Mouse (Mus musculus) heart, embryonic 13.5 days (tissue): ENCODE results near the gene Map7. TPM values are rescaled to one million over a fixed set of nuclear protein-coding genes. Genes with fewer than 3 reads are reported as not detected.

Experiments
- ATAC-seq: fragments of 200-750 bp; cut with Nextera tagmentation; 2 replicates; pipeline ENCODE4 v1.8.0; 2017; ENCODE audit warnings: moderate TSS enrichment; ENCODE audit not compliant: insufficient number of reproducible peaks, low FRiP score, low TSS enrichment; ENCODE audit errors: extremely low read depth
- H3K27ac ChIP-seq: fragments of 300-500 bp; sonication (generic); replicated peaks from 2 replicates; pipeline ENCODE4 v1.5.1; 2015; ENCODE audit warnings: moderate library complexity, mild to moderate bottlenecking, inconsistent platforms
- H3K27me3 ChIP-seq: fragments of 300-500 bp; sonication (generic); replicated peaks from 2 replicates; pipeline ENCODE4 v1.6.1; 2015; ENCODE audit warnings: mild to moderate bottlenecking, inconsistent platforms
- H3K36me3 ChIP-seq: fragments of 300-500 bp; sonication (generic); 2 replicates; pipeline ENCODE4 v1.6.1; 2015; ENCODE audit warnings: mild to moderate bottlenecking, inconsistent platforms
- H3K4me1 ChIP-seq: fragments of 300-500 bp; sonication (generic); 2 replicates; pipeline ENCODE4 v1.6.1; 2015; ENCODE audit warnings: inconsistent platforms
- H3K4me2 ChIP-seq: fragments of 300-500 bp; sonication (generic); 2 replicates; pipeline ENCODE4 v1.6.1; 2015; ENCODE audit warnings: inconsistent platforms, mild to moderate bottlenecking, moderate library complexity
- H3K4me3 ChIP-seq: fragments of 300-500 bp; sonication (generic); 2 replicates; pipeline ENCODE4 v1.5.1; 2015; ENCODE audit warnings: moderate library complexity, mild to moderate bottlenecking, inconsistent platforms
- H3K9ac ChIP-seq: fragments of 300-500 bp; sonication (generic); 2 replicates; pipeline ENCODE4 v1.6.1; 2015; ENCODE audit warnings: inconsistent platforms, mild to moderate bottlenecking, moderate library complexity
- H3K9me3 ChIP-seq: fragments of 300-500 bp; sonication (generic); 2 replicates; pipeline ENCODE4 v1.6.1; 2016; ENCODE audit warnings: inconsistent platforms
- WGBS: fragments of 180-500 bp; shearing (Covaris S2); methylation state at CpG from one replicate; pipeline ENCODE4 v1.1.7; 2015; ENCODE audit warnings: mixed read lengths; 5-methylcytosine and 5-hydroxymethylcytosine counted together
- polyA plus RNA-seq: library from polyadenylated mRNA; unstranded; fragments of >200 nt; fragmentation: Nextera tagmentation; extraction: Ambion mirVana; gene quantifications from 2 replicates; pipeline ENCODE4 v1.2.1, GENCODE M21; 2015

The Map7 gene
- polyA plus RNA-seq, 1 experiment from 2014 or later: 5.9 TPM

DNA sequence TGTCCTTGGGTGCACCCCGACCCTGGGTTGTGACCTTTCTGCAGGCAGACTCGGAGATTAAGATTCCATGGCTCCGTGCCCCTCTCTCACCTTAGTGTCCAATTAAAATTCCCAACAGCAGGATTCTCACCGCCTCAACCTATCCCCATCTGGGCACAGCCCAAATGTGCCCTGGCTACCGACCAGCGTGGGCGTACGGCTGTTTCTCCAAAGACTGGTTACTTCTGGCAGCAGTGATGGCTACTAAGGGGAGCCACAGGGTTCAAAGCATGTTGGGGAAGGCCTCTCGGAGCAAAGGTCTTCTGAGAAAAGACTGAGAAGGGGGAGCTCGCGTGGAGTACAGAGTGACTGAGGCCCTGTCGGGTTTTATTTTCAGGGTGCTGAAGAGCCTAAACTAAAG lies 23.7 kb upstream of the Map7 start:
- ATAC-seq: no peak
- H3K4me3 ChIP-seq: no peak overlapping the region
- H3K27me3 ChIP-seq: no peaks in the 10 kb centered on the region
- H3K36me3 ChIP-seq: peaks cover 42% of the 10 kb centered on the region
- no peak overlapping the region for H3K9ac ChIP-seq
- H3K4me2 ChIP-seq: no peak overlapping the region
- no peaks in the 10 kb centered on the region for H3K9me3 ChIP-seq
- H3K27ac ChIP-seq: no peak overlapping the region
- H3K4me1 ChIP-seq: 0 out of 2 replicates have a peak, but pooled peaks cover 2% of the 10 kb centered on the region
- WGBS: 83% methylated on average over 12 of the region's 12 CpGs

DNA sequence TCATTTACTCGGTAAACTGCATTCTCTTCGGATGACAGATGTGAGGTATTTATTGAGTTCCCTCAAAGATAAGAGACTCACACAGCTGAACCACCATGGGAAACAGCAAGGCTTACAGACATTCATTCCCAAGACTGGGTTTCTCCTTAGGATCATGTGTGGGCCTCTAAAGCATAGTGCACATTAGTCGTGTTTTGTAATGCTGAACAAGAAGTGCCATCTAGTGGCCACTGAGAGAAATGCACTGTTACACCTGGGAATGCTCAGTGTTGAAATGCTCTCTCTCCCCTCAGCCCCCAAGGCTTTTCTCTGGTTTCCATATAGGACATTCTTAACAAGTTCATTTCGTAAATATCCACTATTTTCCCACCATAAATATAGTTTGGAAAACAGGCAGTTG lies 23.0 kb upstream of the Map7 start:
- Histone ChIP-seq H3K27me3 (no peaks in the 10 kb centered on the region), H3K4me2 (no peak overlapping the region), H3K36me3 (peaks cover 40% of the 10 kb centered on the region), H3K9me3 (no peaks in the 10 kb centered on the region), H3K4me3 (no peak overlapping the region), H3K9ac (no peak overlapping the region), H3K4me1 (0 out of 2 replicates have a peak, but pooled peaks cover 2% of the 10 kb centered on the region), H3K27ac (no peak overlapping the region)
- 42% methylated on average over 4 of the region's 4 CpGs for WGBS
- no peak for ATAC-seq

DNA sequence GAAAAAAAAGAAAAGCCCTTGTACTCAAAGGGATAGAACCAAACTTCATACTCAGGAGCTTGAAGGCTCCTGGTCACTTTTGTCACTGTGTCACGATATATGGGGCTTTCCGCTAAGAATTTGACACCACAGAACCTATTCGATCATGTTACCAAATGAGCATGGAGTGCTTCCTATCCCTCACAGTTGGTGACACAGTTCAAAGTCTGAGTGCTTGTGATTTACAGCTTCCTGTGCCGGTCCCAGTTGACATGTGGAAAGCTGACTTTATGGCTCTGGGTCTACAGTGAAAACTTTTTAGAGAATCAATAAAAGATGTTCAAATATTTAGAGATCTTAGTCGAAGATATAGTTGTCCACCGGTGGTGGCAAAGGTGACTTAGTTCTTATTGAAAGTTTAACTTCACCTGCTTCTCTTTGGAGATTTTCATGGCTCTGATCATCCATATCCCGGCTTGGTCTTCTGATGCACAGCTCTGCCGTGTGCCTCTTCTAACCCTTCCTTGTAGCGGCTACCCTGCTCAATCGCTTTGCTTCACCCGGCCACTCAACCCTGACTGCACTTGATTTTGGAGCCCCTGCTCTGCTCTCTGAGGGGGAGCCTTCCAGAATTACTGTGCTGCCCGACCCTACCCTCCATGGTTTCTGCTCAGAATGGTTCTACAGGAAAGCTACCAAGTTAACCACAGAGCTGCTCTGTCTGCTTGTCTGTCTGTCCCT lies 15.2 kb upstream of the Map7 start:
- H3K9me3 ChIP-seq: no peaks in the 10 kb centered on the region
- peaks cover 36% of the 10 kb centered on the region for H3K36me3 ChIP-seq
- no peak overlapping the region for H3K4me3 ChIP-seq
- H3K9ac ChIP-seq: no peak overlapping the region
- H3K4me1 ChIP-seq: peaks cover 19% of the 10 kb centered on the region
- H3K4me2 ChIP-seq: no peak overlapping the region
- 84% methylated on average over 12 of the region's 12 CpGs for WGBS
- H3K27ac ChIP-seq: no peak overlapping the region
- no peak for ATAC-seq
- H3K27me3 ChIP-seq: 0 out of 2 replicates have a peak, but pooled peaks cover 2% of the 10 kb centered on the region

DNA sequence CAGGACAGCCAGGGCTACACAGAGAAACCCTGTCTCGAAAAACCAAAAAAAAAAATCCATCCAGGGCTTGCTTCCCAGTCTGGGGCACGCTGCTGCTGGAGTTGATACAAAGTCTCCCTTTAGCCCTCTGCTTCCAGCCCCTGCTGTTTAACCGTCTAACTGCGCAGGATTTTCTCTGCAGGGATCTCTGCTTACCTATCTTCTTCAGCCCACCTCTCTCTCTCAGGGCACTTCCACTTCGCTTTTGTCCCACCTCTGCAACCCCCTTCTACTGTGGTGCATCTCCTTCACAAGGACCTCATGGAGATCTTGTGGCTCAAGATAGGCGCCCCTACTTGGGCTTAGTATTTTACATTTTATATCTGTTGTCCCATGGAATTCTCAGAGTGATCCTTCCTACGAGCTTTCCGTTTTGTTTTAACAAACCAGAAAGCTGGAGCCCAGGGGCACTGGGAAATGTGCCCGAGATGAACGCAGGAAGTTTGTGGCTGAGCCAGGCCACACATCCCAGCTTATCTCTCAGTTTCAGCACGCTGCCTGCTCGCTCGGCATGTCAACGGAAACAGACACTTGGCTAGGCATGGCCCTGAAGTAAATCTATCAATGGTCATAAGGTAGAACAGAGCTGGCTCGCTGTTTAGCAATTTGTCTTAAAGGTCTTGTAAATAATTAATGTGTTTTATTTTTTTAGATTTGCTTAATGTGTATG lies 12.8 kb upstream of the Map7 start:
- no peak for ATAC-seq
- 29% methylated on average over 15 of the region's 15 CpGs for WGBS
- Histone ChIP-seq H3K4me1 (peaks cover 19% of the 10 kb centered on the region), H3K4me3 (no peak overlapping the region), H3K4me2 (peak overlapping the region; percentile 49), H3K27ac (peak overlapping the region; percentile 84), H3K36me3 (peaks cover 44% of the 10 kb centered on the region), H3K27me3 (0 out of 2 replicates have a peak, but pooled peaks cover 2% of the 10 kb centered on the region), H3K9ac (peak overlapping the region; percentile 30), H3K9me3 (no peaks in the 10 kb centered on the region)

DNA sequence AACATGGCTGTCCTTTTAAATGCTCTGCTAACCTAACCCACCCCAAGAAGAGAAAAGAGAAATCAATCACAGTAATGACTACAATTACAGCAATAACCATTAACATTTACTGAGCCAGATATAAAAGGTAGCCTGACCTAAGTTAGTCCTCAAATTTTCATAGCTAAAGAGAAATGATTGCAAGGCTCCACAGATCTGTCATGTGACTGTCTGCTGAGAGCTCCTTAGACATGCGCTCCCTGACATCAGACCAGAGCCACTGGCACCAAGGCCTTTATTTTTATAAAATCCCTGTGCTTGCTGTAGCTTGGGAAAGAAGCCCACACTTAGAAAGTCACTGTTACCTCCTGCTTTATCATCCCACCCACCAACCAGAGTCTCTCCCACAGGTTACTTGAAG lies 11.8 kb upstream of the Map7 start:
- Histone ChIP-seq H3K4me2 (no peak overlapping the region), H3K4me1 (peaks cover 23% of the 10 kb centered on the region), H3K9ac (no peak overlapping the region), H3K36me3 (peaks cover 50% of the 10 kb centered on the region), H3K27ac (0 out of 2 replicates have a peak overlapping the region, but pooled peaks have one; percentile 84), H3K9me3 (no peaks in the 10 kb centered on the region), H3K27me3 (0 out of 2 replicates have a peak, but pooled peaks cover 2% of the 10 kb centered on the region), H3K4me3 (no peak overlapping the region)
- 92% methylated on average over 1 of the region's 1 CpGs for WGBS
- no peak for ATAC-seq

DNA sequence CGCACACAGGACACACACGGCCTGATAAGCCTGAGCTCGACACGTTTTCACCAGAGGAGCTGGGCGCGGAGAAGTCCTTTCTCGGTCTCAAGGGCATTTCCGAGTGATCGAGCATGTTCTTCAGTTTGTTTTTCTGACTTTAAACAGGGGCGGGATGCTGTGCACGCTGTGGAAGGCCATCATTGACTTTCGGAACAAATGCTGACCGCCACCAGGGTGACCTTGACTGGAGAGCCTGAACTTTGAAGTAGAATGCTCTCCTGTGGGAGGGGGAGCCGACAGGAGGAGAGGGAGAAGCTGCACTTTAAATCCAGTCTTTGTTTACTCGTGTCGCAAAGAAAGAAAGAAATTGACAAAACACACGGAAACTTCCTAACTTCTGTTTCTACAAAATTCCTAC lies 6.9 kb upstream of the Map7 start:
- Histone ChIP-seq H3K9ac (no peak overlapping the region), H3K36me3 (peaks cover 28% of the 10 kb centered on the region), H3K4me2 (no peak overlapping the region), H3K9me3 (no peaks in the 10 kb centered on the region), H3K4me1 (0 out of 2 replicates have a peak, but pooled peaks cover 4% of the 10 kb centered on the region), H3K4me3 (no peak overlapping the region), H3K27ac (no peak overlapping the region), H3K27me3 (peaks cover 7% of the 10 kb centered on the region)
- 61% methylated on average over 17 of the region's 17 CpGs for WGBS
- ATAC-seq: no peak

DNA sequence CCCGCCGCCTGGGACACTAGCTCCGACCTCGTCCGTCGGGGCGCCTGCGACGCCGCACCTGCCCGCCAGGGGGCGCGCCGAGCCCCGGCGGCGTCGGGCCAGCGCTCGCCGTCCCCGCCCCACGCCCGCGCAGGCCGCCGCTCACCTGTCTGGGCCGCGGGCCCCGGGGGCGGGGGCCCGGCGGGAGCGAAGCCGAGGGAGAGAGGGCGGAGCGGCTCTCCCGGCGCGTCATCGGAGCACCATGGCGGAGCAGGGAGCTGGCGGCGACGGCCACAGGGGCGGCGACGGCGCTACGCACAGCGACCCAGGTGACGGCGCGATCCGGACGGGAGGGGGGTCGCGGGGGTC lies 476 bp downstream of the Map7 start:
- Histone ChIP-seq H3K4me1 (peaks cover 5% of the 10 kb centered on the region), H3K4me3 (peak overlapping the region; percentile 78)

DNA sequence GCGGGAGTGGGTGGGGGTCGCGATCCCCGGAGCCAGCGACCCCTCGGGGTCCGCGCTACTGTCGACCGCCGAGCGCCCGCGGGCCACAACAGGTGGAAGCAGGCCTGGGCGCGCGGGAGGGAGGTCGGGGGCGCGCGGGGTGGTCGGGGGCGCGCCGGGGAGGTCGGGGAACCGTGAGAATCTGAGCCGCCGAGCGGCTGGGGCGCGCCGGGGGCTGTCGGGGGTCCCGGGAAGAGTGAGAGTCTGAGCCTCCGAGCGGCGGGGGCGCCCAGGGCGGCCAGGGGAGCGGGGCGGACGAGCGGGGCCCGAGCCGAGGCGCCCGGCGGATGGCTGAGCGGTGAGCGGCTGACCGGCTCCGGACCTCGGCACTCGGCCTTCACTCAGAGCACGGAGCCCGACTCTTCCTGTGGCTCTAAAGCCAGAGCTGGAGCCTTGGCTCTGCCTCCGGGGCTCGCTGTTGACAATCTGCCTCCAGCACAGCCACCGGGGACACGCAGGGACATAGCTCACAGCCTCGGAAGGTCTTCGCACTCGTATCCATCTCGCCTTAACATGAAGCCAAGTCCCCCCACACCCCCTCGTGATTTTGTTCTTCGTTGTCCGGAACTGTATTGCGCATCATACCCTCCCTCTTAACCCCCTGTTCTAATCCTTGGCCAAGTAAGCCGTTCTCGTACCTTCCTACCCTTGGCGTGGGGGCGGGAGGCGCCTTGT lies 1.0 kb downstream of the Map7 start:
- H3K27ac ChIP-seq: peak overlapping the region; percentile 37; the same call in 1 of the 2 replicates
- peak; percentile 57 for ATAC-seq
- 1% methylated on average over 55 of the region's 74 CpGs for WGBS

More for the DNA sequence above, 476 bp downstream of the Map7 start:
- H3K36me3 ChIP-seq: no peaks in the 10 kb centered on the region
- peaks cover 44% of the 10 kb centered on the region for H3K27me3 ChIP-seq
- no peaks in the 10 kb centered on the region for H3K9me3 ChIP-seq
- H3K27ac ChIP-seq: no peak overlapping the region
- WGBS: 0% methylated on average over 41 of the region's 58 CpGs
- peak overlapping the region; percentile 94 for H3K4me2 ChIP-seq
- H3K9ac ChIP-seq: peak overlapping the region; percentile 86
- ATAC-seq: peak; percentile 58

DNA sequence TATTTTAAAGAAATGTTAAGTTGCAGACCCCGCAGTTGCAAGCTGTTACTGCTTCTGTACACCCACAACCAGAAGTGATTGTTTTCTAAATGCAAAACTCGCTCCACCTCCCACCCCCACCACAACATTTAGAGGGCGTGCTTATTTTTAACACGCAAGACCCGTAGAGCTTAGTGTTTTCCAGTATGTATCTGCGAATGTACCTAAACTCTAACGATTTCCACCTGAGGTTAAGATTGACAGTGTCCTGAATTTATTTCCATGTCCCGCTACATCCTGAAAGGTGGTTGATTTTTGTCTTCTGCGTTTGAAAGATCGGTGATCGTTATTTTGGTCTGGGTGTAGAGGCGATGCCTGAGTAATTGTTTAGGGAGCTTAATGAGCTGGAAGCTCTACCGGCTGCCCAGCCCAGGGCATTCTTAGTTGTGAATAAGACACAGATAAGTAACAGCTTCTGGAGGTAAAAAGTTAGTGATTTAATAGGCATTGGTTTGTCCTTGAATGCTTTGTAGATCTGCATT lies 1.6 kb downstream of the Map7 start:
- 5% methylated on average over 13 of the region's 13 CpGs for WGBS
- no peaks in the 10 kb centered on the region for H3K36me3 ChIP-seq
- ATAC-seq: no peak
- no peaks in the 10 kb centered on the region for H3K9me3 ChIP-seq
- H3K27me3 ChIP-seq: peaks cover 44% of the 10 kb centered on the region
- H3K4me2 ChIP-seq: peak overlapping the region; percentile 94
- H3K4me1 ChIP-seq: peaks cover 5% of the 10 kb centered on the region
- H3K9ac ChIP-seq: peak overlapping the region; percentile 86
- H3K27ac ChIP-seq: no peak overlapping the region
- peak overlapping the region; percentile 78 for H3K4me3 ChIP-seq

More for the DNA sequence above, 1.0 kb downstream of the Map7 start:
- Histone ChIP-seq H3K4me2 (peak overlapping the region; percentile 94), H3K9ac (peak overlapping the region; percentile 86), H3K4me1 (peaks cover 5% of the 10 kb centered on the region), H3K27me3 (peaks cover 44% of the 10 kb centered on the region), H3K4me3 (peak overlapping the region; percentile 78), H3K9me3 (no peaks in the 10 kb centered on the region), H3K36me3 (no peaks in the 10 kb centered on the region)

DNA sequence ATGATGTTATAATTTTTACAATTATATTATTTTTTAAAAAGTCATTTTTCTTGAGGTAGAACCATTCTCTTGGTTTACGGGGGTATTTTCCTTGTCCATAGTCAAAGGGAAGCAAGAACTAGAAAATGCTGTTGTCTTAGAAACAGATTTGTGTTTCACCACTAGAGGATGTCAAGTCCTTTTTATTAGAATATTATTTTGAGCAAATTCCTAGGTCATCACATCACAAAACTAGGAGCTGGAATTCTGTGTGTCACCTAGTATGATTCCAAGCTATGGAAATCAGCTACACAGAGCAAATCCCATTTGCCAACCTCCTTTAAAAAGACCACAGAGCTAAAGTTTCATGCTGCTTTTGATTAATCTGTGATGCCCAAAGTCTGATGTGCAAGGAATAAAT lies 3.9 kb downstream of the Map7 start:
- no peak for ATAC-seq
- H3K9ac ChIP-seq: no peak overlapping the region
- H3K27ac ChIP-seq: no peak overlapping the region
- WGBS: 76% methylated on average over 1 of the region's 1 CpGs
- H3K27me3 ChIP-seq: peaks cover 32% of the 10 kb centered on the region
- H3K4me1 ChIP-seq: peaks cover 16% of the 10 kb centered on the region
- H3K36me3 ChIP-seq: no peaks in the 10 kb centered on the region
- no peaks in the 10 kb centered on the region for H3K9me3 ChIP-seq
- H3K4me3 ChIP-seq: no peak overlapping the region
- H3K4me2 ChIP-seq: no peak overlapping the region

DNA sequence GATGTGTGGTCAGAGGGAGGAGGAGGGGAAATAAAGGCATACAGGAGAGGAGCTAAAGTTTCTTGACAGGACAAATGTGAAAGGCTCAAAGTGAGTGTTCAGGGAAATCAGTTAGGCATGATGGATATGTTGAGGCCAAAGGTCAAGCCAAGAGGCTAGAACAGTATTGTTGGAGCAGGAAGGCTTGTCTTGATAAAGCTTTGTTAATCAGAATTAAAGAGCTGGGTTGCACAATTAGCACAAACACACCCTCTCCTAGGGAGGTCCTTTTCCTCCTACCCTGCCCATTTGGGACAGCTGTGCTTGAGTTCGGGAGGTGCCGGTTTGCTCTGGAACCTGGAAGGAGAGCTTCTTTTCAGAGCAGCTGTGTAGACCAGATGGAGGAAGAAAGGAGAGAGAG lies 5.2 kb downstream of the Map7 start:
- H3K9me3 ChIP-seq: no peaks in the 10 kb centered on the region
- H3K9ac ChIP-seq: no peak overlapping the region
- no peak overlapping the region for H3K27ac ChIP-seq
- no peak overlapping the region for H3K4me2 ChIP-seq
- no peak for ATAC-seq
- peaks cover 18% of the 10 kb centered on the region for H3K27me3 ChIP-seq
- H3K4me3 ChIP-seq: no peak overlapping the region
- no peaks in the 10 kb centered on the region for H3K36me3 ChIP-seq
- WGBS: 71% methylated on average over 2 of the region's 2 CpGs
- peaks cover 22% of the 10 kb centered on the region for H3K4me1 ChIP-seq
